Mouse (Mus musculus) adrenal gland, postnatal 10 days (tissue): ENCODE results near the gene Jak3. TPM values are rescaled to one million over a fixed set of nuclear protein-coding genes. Genes with fewer than 3 reads are reported as not detected.
"Not testable (repeated sequence)": the region's sequence is repeated elsewhere in the genome, so short reads cannot be mapped to it uniquely, and the experiment has no call there.

Experiments used
- DNase-seq: peaks from one replicate; pipeline ENCODE4 v3.0.0; 2021; ENCODE audit warnings: mixed read lengths
- microRNA-seq: library from miRNA; unstranded; fragments of <30 nt; microRNA quantifications from one replicate; pipeline ENCODE4 v1.2.0, GENCODE M21; 2021
- total RNA-seq, 2 experiments: library from RNA; stranded (reverse); gene quantifications; 2 replicates each; pipeline ENCODE4 v1.2.3; 2021

Jak3 gene
- total RNA-seq, 2 experiments from 2014 or later: 18.5 to 25.9 TPM

DNA sequence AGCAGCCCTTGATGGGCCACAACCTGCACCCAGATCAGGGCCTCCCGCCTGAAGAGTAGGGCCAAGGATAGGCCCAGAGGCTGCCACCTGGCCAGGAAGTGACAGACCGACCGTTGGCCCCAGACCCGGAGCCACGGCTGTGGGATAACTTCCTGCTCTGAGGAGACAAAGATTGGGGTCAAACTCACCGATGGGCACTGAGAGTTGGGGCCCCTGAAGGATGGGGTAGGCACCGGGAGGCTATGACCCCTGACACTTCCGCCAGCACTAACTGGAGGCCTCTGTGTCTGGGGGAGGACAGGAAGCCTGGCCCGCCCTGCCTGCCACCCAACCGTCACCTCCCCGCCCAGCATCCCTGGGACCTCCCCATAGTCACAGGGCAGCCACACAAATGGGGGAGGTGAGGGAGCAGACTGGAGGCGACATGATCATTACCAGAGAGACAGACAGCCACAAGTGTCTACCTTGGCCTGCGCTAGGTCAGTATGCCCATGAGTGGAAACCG is 47.0 kb downstream of the Jak3 start:
- no peak for DNase-seq

DNA sequence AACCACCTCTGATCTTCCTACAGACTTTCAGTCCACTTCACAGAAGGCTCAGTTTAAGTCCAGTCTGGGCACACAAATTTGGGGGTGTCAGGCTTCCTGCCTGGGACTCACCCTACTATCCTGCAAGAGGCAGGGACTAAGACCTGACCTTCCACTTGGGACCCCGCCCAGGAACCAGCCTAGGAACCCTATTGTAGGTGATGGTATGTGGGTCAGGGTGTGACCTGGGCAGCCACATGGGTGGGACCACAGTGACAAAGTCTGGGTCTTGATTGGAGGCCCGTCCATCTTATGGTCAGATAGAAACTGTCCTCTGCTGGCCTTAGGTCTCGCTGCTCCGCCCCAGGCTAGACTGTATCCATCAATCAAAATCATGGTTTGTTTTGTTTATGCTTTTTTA is 48.3 kb downstream of the Jak3 start:
- no peak for DNase-seq

DNA sequence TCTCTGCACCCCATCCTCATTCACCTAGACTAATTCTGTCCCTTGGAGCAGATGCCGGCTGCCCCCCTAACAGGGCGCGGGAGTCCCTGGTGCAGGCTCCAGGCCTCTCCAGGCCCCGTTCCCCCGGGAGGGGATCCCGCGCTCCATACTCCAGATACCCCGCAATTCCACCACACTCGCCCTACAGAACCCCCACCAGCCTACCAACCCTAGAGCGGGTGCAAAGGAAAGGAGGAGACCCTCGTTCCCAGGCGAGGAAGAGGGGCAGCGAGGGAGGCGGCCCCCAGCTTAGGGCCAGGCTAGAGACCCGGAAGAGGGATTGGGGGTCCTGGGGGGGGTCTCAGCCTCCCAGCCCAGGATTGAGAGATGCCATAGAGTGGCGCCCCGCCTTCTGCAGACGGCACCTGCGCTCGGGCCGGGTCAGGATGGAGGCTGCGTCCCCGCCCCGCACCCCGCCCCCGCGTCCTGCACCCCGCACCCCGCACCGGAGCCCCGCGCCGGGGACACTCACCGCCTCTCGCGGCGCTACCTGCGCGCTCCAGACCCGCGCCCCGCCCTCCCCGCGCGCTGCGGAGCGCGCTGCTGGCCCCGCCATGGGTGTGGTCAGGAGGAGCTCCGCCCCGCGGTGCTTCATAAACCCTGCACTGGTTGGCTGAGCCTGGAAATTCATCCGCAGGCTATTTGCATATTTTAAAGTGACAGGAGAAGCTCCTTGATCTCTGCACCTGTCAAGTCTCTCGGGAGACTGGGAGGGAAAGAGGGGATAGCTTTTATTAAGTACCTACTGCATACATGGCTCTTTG is 49.2 kb downstream of the Jak3 start, which contains the start of gene Fcho1:
Fcho1 (minus strand) TSS at position 595 of the 803 bp plus-strand sequence.
- peak; percentile 83 for DNase-seq

DNA sequence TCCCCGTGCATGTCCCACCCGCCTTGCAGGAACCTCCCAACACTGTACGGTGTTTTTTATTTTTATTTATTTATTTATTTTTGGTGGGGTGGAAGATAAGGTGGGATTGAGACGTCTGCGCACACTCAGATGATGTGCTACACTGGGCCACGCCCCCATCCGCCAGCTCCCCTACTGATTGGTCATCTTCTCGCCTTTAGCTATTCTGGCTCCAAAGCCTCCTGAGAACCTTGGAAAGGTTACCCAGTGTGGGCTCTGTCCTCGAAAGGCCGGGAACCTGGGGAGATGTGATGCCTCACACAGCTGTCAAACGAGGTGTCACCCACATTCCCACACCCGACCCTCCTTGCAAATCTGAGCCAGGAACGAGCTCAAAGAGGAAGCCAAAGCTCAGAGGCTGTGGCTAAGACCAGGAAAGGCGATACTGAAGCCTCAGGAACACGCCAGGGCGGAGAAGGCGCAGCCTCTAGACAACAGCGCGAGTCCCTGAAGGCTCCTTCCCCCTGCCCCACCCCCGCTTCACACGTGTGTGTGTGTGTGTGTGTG is 52.2 kb downstream of the Jak3 start:
- no peak for DNase-seq

DNA sequence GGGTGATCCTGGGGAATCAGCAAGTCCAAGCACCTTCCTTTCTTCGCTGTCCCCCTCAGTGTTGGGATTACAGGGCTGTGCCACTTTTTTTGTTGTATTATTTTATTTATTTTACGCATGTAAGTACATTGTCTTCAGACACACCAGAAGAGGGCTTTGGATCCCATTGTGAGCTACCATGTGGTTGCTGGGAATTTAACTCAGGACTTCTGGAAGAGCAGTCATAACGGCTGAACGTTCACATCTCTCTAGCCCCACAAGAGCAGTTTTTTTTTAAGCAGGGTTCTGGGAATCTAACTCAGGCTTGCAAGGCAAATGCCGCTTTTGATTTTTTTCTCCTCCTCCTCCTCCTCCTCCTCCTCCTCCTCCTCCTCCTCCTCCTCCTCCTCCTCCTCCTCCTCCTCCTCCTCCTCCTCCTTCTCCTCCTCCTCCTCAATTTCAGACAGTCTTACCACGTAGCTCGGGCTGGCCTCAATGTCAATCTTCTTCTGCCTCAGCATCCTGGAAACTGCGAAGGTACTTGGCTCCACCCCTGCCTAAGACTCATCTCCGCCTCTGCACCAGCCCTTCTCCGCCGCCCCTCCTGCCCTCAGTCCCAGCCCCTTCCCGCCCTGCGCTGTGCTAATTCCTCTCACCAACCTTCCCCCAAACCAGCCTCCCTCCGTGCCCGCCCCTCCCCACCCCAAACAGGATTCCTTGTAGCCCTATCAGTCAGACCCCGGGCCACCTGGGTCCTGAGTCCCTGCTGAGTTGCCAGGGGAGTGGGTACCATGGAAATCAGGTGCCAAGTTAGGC is 52.9 kb downstream of the Jak3 start:
- no peak for DNase-seq

DNA sequence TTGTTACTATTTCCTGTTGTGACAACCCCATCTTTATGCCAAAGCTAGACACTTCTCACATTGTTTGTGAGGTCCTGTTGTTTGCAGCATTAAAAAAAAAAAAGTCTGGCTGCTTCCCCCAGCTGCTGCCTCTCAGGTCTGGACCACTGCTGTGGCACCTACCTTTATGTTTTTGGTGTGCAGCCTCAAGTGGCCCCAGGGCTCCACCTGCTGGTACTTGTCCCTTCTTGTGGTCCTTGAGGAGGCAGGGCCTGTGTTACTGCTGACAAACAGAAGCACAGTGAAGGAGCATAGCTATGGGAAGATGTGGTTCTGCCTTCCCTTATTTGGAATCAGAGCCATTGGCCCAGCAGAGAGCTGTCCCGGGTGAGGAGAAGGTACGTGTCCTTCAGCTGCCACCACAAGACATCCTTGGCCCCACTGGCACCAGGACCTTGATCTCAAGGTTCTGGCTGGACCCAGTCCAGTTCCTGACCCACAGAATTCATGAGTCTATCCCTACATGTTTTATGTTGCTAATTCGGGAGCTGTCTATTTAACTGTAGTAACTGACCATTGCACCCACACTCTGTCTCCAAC is 55.6 kb downstream of the Jak3 start:
- peak; percentile 64 for DNase-seq

DNA sequence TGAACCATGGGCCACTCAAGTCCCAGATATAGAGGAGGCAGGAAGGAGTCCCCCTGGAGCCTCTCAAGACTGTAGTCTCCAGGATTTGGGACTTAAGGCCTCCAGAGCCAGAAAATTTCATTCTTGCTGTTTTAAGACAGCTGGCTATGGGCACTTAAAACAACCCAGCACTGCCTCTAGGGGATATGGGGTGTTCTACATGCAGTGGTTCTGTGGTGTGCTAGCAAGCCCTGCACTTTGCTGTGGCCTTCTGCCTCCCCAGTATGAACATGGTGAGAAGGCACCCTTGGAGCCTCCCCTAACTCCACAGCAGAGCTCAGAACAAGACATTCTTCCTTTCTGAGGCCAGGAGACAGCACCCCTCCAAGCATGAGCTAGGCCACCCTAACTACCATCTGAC is 62.2 kb downstream of the Jak3 start:
- DNase-seq: not testable (repeated sequence)

Small RNAs within 50 kb of the gene (microRNA-seq; reads per million reads assigned to microRNA genes)
- 1.8 reads per million for gene Mir6769b

Other genes starting within 250 kb of the Jak3 start
- gene Abhd8, start 212.6 kb upstream of the Jak3 start, total RNA-seq: 10 to 100 TPM; 38.8 to 47.5 TPM
- gene Mrpl34, start 211.3 kb upstream of the Jak3 start, total RNA-seq: 100 to 1,000 TPM; 141 to 156 TPM
- 10 to 100 TPM; 46.1 to 48.5 TPM for gene Dda1, start 207.1 kb upstream of the Jak3 start, total RNA-seq
- 10 to 100 TPM; 14.1 to 21.4 TPM for gene Ano8, start 190.3 kb upstream of the Jak3 start, total RNA-seq
- gene Gtpbp3, start 188.2 kb upstream of the Jak3 start, total RNA-seq: 10 to 100 TPM; 18.5 to 29.5 TPM
- gene Plvap, start 164.5 kb upstream of the Jak3 start, total RNA-seq: 100 to 1,000 TPM in 1 of 2 experiments, 10 to 100 TPM in 1; 95.1 to 101 TPM
- under 1 TPM; 0.15 to 0.42 TPM for gene Ccdc194, start 150.6 kb upstream of the Jak3 start, total RNA-seq
- 10 to 100 TPM; 34.5 to 37.3 TPM for gene Bst2, start 138.8 kb upstream of the Jak3 start, total RNA-seq
- 10 to 100 TPM; 61.9 to 63.5 TPM for gene Mvb12a, start 133.4 kb upstream of the Jak3 start, total RNA-seq
- 1 to 10 TPM; 1.7 to 3.5 TPM for gene Tmem221, start 117.4 kb upstream of the Jak3 start, total RNA-seq
- under 1 TPM; 0.82 to 0.84 TPM for gene Nxnl1, start 109.7 kb upstream of the Jak3 start, total RNA-seq
- gene Slc27a1, start 107.4 kb upstream of the Jak3 start, total RNA-seq: 100 to 1,000 TPM in 1 of 2 experiments, 10 to 100 TPM in 1; 97.4 to 118 TPM
- gene Pgls, start 84.1 kb upstream of the Jak3 start, total RNA-seq: 100 to 1,000 TPM; 233 to 245 TPM
- gene Fam129c, start 78.6 kb upstream of the Jak3 start, total RNA-seq: 1 to 10 TPM; 3.9 to 4.2 TPM
- gene Colgalt1, start 65.3 kb upstream of the Jak3 start, total RNA-seq: 10 to 100 TPM; 56.3 to 58.9 TPM
- 1 to 10 TPM; 3.8 to 7.1 TPM for gene Unc13a, start 4.5 kb upstream of the Jak3 start, total RNA-seq
- 10 to 100 TPM in 1 of 2 experiments, 1 to 10 TPM in 1; 7.3 to 10.8 TPM for gene Insl3, start 12.9 kb downstream of the Jak3 start, total RNA-seq
- 1 to 10 TPM; 6.4 to 6.7 TPM for gene B3gnt3, start 25.5 kb downstream of the Jak3 start, total RNA-seq
- 1 to 10 TPM; 4.8 to 8.4 TPM for gene Fcho1, start 49.4 kb downstream of the Jak3 start, total RNA-seq
- gene Zfp709, start 205.7 kb downstream of the Jak3 start, total RNA-seq: 1 to 10 TPM; 7.6 to 9.4 TPM
- 1 to 10 TPM; 3.7 to 7.0 TPM for gene Zfp882, start 232.3 kb downstream of the Jak3 start, total RNA-seq
- 10 to 100 TPM; 29.8 to 33.9 TPM for gene Zfp617, start 232.3 kb downstream of the Jak3 start, total RNA-seq